Mouse (Mus musculus): ENCODE measurements around the gene D230025D16Rik. TPM values are rescaled to one million over a fixed set of nuclear protein-coding genes. Genes with fewer than 3 reads are reported as not detected.

Gene D230025D16Rik
- polyA plus RNA-seq, 1 experiment from 2014 or later: 35.4 TPM

GRCm38 (mm10) chr8:105207675-105208273 lies 17.2 kb upstream of the D230025D16Rik start:
- H3K36me3 ChIP-seq (ENCODE audit: control insufficient read depth, insufficient read depth, low read length): peaks cover 7% of the 10 kb centered on the region; the same call in 1 of the 2 replicates
- DNase-seq (ENCODE audit: low spot score) (no peak), ATAC-seq (no peak)
- no peak overlapping the region for H3K4me3 ChIP-seq (ENCODE audit: low read depth, low read length)
- H3K4me2 ChIP-seq (ENCODE audit: low read length): no peak overlapping the region
- no peaks in the 10 kb centered on the region for H3K9me3 ChIP-seq (replicated peaks; ENCODE audit: control insufficient read depth, low read length)
- H3K27ac ChIP-seq (ENCODE audit: low read depth, low read length): no peak overlapping the region
- WGBS: 97% methylated on average over 2 of the region's 2 CpGs
- no peak overlapping the region for H3K9ac ChIP-seq (ENCODE audit: low read length)
- no peaks in the 10 kb centered on the region for H3K4me1 ChIP-seq (ENCODE audit: control insufficient read depth, insufficient read depth, low read length)
- no peaks in the 10 kb centered on the region for H3K27me3 ChIP-seq (replicated peaks; ENCODE audit: control insufficient read depth, insufficient read depth, low read length)

DNA sequence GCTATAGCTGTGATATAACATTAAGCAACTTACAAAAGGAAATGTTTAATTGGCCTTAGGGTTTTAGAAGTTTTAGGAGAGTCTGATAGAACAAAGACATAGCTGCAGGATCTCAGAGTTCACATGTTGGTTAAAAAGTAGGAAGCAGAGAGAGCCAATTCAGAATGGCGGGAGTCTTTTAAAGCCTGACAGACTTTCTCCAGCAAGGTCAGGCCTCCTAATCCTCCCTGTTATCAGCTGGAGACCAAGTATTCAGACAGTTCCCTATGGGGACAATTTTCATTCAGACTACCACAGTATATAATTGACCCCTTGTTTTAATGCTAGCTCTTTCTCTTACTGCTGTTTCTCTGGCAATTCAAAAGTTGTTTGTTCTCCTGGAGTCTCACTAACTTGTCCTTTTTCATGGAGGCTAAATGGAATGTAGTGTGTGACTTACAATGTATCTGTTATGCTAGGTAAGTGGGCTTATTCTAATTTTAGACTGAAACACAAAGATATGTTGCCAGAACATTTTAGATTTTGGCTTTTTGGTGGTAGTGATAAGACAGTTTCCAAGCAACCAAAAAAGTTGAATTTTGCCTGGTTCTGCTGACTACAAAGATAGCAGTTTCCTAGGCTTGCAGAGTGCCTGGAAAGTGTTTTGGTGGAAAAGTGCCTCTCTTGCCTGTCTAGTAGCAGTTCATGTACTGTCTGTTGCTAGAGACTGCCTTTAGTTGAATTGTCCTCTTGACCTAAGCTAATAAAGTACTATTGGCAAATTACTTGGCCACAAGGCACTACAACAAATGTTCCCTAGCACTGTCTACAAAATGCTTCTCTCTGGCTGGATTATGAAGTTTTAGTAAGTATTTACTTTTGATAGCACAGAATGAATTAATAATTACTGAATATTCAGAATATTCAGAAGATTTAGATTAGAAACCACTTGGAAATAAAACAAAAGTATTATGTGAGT lies 15.5 kb upstream of the D230025D16Rik start:
- 27% methylated on average over 1 of the region's 1 CpGs for WGBS
- Histone ChIP-seq H3K9me3 (replicated peaks; ENCODE audit: control insufficient read depth, low read length) (no peaks in the 10 kb centered on the region), H3K36me3 (ENCODE audit: control insufficient read depth, insufficient read depth, low read length) (peaks cover under 1% of the 10 kb centered on the region; the same call in 1 of the 2 replicates), H3K4me3 (ENCODE audit: low read depth, low read length) (no peak overlapping the region), H3K27me3 (replicated peaks; ENCODE audit: control insufficient read depth, insufficient read depth, low read length) (no peaks in the 10 kb centered on the region), H3K9ac (ENCODE audit: low read length) (no peak overlapping the region), H3K4me1 (ENCODE audit: control insufficient read depth, insufficient read depth, low read length) (no peaks in the 10 kb centered on the region), H3K27ac (ENCODE audit: low read depth, low read length) (no peak overlapping the region), H3K4me2 (ENCODE audit: low read length) (no peak overlapping the region)
- ATAC-seq (no peak), DNase-seq (ENCODE audit: low spot score) (peak; percentile 9)

- ATAC-seq (no peak), DNase-seq (ENCODE audit: low spot score) (no peak)
- H3K4me2 ChIP-seq (ENCODE audit: low read length): no peak overlapping the region
- no peak overlapping the region for H3K27ac ChIP-seq (ENCODE audit: low read depth, low read length)
- H3K9me3 ChIP-seq (replicated peaks; ENCODE audit: control insufficient read depth, low read length): no peaks in the 10 kb centered on the region
- no peaks in the 10 kb centered on the region for H3K4me1 ChIP-seq (ENCODE audit: control insufficient read depth, insufficient read depth, low read length)
- no peaks in the 10 kb centered on the region for H3K27me3 ChIP-seq (replicated peaks; ENCODE audit: control insufficient read depth, insufficient read depth, low read length)
- H3K36me3 ChIP-seq (ENCODE audit: control insufficient read depth, insufficient read depth, low read length): peaks cover 10% of the 10 kb centered on the region; the same call in 1 of the 2 replicates
- whole genome bisulfite sequencing: 91% methylated on average over 5 of the region's 5 CpGs
- H3K4me3 ChIP-seq (ENCODE audit: low read depth, low read length): no peak overlapping the region
- H3K9ac ChIP-seq (ENCODE audit: low read length): no peak overlapping the region
Measured at GRCm38 (mm10) chr8:105214104-105214503, 10.8 kb upstream of the D230025D16Rik start.

GRCm38 (mm10) chr8:105217926-105218522 lies 6.9 kb upstream of the D230025D16Rik start:
- DNase-seq (ENCODE audit: low spot score) (peak; percentile 90), ATAC-seq (no peak)
- Histone ChIP-seq H3K4me2 (ENCODE audit: low read length) (no peak overlapping the region), H3K9ac (ENCODE audit: low read length) (no peak overlapping the region), H3K4me3 (ENCODE audit: low read depth, low read length) (no peak overlapping the region), H3K4me1 (ENCODE audit: control insufficient read depth, insufficient read depth, low read length) (no peaks in the 10 kb centered on the region), H3K36me3 (ENCODE audit: control insufficient read depth, insufficient read depth, low read length) (peaks cover 10% of the 10 kb centered on the region; the same call in 1 of the 2 replicates), H3K27me3 (replicated peaks; ENCODE audit: control insufficient read depth, insufficient read depth, low read length) (no peaks in the 10 kb centered on the region), H3K9me3 (replicated peaks; ENCODE audit: control insufficient read depth, low read length) (no peaks in the 10 kb centered on the region), H3K27ac (ENCODE audit: low read depth, low read length) (no peak overlapping the region)
- 81% methylated on average over 5 of the region's 5 CpGs for WGBS

DNA sequence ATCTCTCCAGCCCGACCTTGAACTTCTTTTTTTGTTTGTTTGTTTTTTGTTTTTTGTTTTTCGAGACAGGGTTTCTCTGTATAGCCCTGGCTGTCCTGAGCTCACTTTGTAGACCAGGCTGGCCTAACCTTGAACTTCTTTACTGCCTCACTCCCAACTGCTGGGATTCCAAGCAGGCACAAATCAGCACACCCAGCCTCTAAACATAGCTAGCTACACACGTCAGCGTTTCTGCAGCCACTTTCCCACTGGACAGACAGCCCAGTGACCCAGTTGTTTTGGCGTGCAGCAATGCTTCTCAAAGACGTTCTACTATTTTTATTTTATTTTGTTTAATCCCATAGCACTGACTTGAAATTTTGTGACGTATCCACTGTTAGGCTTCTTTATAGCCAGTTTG lies 1.1 kb upstream of the D230025D16Rik start:
- H3K4me3 ChIP-seq (ENCODE audit: low read depth, low read length): no peak overlapping the region; the same call in 1 of the 2 replicates
- peaks cover 12% of the 10 kb centered on the region for H3K4me1 ChIP-seq (ENCODE audit: control insufficient read depth, insufficient read depth, low read length)
- DNase-seq (ENCODE audit: low spot score) (no peak), ATAC-seq (no peak)
- 77% methylated on average over 7 of the region's 7 CpGs for WGBS
- no peaks in the 10 kb centered on the region for H3K9me3 ChIP-seq (replicated peaks; ENCODE audit: control insufficient read depth, low read length)
- 0 out of 2 replicates have a peak overlapping the region, but pooled peaks have one; percentile 67 for H3K4me2 ChIP-seq (ENCODE audit: low read length)
- H3K27me3 ChIP-seq (replicated peaks; ENCODE audit: control insufficient read depth, insufficient read depth, low read length): no peaks in the 10 kb centered on the region
- no peaks in the 10 kb centered on the region for H3K36me3 ChIP-seq (ENCODE audit: control insufficient read depth, insufficient read depth, low read length)
- no peak overlapping the region for H3K9ac ChIP-seq (ENCODE audit: low read length)
- no peak overlapping the region for H3K27ac ChIP-seq (ENCODE audit: low read depth, low read length)

DNA sequence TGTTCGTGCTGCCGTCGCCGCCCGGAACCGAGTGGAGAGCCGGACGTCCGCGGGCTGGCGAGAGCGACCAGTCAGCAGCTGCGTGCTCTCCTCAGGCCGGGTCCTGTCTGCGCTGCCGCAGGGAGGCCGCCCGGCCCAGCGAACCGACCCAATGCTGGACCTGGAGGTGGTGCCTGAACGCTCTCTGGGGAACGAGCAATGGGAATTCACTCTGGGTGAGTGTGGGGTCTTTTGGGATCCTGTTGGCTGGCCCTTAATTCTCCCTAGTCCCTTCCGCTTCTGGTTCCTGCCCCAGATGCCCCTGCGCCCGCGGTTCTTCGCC lies 288 bp downstream of the D230025D16Rik start:
- H3K9ac ChIP-seq (ENCODE audit: low read length): peak overlapping the region; percentile 94
- DNase-seq (ENCODE audit: low spot score): no peak
- H3K4me3 ChIP-seq (ENCODE audit: low read depth, low read length): peak overlapping the region; percentile 88
- H3K27ac ChIP-seq (ENCODE audit: low read depth, low read length): peak overlapping the region; percentile 63; the same call in 1 of the 2 replicates
- under 1% methylated on average over 27 of the region's 27 CpGs for WGBS
- H3K4me2 ChIP-seq (ENCODE audit: low read length): peak overlapping the region; percentile 83
- no peak; the same call in 1 of the 2 replicates for ATAC-seq
- peaks cover 12% of the 10 kb centered on the region for H3K4me1 ChIP-seq (ENCODE audit: control insufficient read depth, insufficient read depth, low read length)
- H3K27me3 ChIP-seq (replicated peaks; ENCODE audit: control insufficient read depth, insufficient read depth, low read length): no peaks in the 10 kb centered on the region
- no peaks in the 10 kb centered on the region for H3K36me3 ChIP-seq (ENCODE audit: control insufficient read depth, insufficient read depth, low read length)
- no peaks in the 10 kb centered on the region for H3K9me3 ChIP-seq (replicated peaks; ENCODE audit: control insufficient read depth, low read length)

GRCm38 (mm10) chr8:105225917-105226316 lies 972 bp downstream of the D230025D16Rik start:
- Histone ChIP-seq H3K4me1 (ENCODE audit: control insufficient read depth, insufficient read depth, low read length) (peaks cover 12% of the 10 kb centered on the region), H3K36me3 (ENCODE audit: control insufficient read depth, insufficient read depth, low read length) (no peaks in the 10 kb centered on the region), H3K9me3 (replicated peaks; ENCODE audit: control insufficient read depth, low read length) (no peaks in the 10 kb centered on the region), H3K9ac (ENCODE audit: low read length) (peak overlapping the region; percentile 94), H3K4me2 (ENCODE audit: low read length) (peak overlapping the region; percentile 83), H3K4me3 (ENCODE audit: low read depth, low read length) (peak overlapping the region; percentile 88), H3K27me3 (replicated peaks; ENCODE audit: control insufficient read depth, insufficient read depth, low read length) (no peaks in the 10 kb centered on the region), H3K27ac (ENCODE audit: low read depth, low read length) (no peak overlapping the region)
- DNase-seq (ENCODE audit: low spot score): no peak
- no peak for ATAC-seq
- WGBS: 37% methylated on average over 6 of the region's 6 CpGs

GRCm38 (mm10) chr8:105231503-105232320 lies 6.8 kb downstream of the D230025D16Rik start:
- no peak overlapping the region for H3K4me3 ChIP-seq (ENCODE audit: low read depth, low read length)
- H3K9ac ChIP-seq (ENCODE audit: low read length): no peak overlapping the region
- WGBS: 87% methylated on average over 12 of the region's 12 CpGs
- H3K4me1 ChIP-seq (ENCODE audit: control insufficient read depth, insufficient read depth, low read length): no peaks in the 10 kb centered on the region
- no peaks in the 10 kb centered on the region for H3K27me3 ChIP-seq (replicated peaks; ENCODE audit: control insufficient read depth, insufficient read depth, low read length)
- no peak for DNase-seq (ENCODE audit: low spot score)
- ATAC-seq: no peak
- H3K36me3 ChIP-seq (ENCODE audit: control insufficient read depth, insufficient read depth, low read length): peaks cover 19% of the 10 kb centered on the region
- H3K4me2 ChIP-seq (ENCODE audit: low read length): no peak overlapping the region
- no peaks in the 10 kb centered on the region for H3K9me3 ChIP-seq (replicated peaks; ENCODE audit: control insufficient read depth, low read length)
- H3K27ac ChIP-seq (ENCODE audit: low read depth, low read length): no peak overlapping the region

Data from forebrain, embryonic 14.5 days (tissue).